Mouse (Mus musculus): ENCODE measurements around the gene Rhd. TPM values are rescaled to one million over a fixed set of nuclear protein-coding genes. Genes with fewer than 3 reads are reported as not detected.
A peak's percentile ranks its signal among the peaks of the same experiment; 100 is the strongest.
"Not testable (repeated sequence)": the region's sequence is repeated elsewhere in the genome, so short reads cannot be mapped to it uniquely, and the experiment has no call there.

Rhd gene
- polyA plus RNA-seq, 1 experiment from 2014 or later = 0.08 TPM

DNA sequence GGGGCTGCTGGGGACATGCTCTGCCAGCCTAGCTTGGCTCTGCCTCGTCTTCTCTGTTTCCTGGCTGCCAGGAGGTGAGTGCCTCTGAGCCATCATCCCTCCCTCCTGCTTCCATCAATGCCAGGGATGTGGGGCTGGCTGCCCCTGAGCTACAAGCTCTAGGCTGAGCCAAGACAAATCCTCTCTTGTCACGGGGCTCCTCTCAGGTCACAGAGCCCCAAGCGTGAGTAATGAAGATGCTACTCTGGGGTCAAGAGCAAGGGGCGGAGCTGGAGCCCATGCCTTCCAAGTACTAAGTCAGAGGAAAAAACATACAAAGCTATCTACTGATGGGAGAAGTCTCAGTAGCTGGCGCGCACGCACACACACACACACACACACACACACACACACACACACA is 38.7 kb downstream of the Rhd start:
- TF ChIP-seq CTCF (IDR thresholded peaks at IDR 0.05) = no peak
- no peaks in the 10 kb centered on the region for H3K27me3 ChIP-seq
- in situ Hi-C loops (cut with MboI; ENCODE audit: low pct_unique_long_range_greater_than_20kb) = no loop called here
- POLR2A ChIA-PET = no interaction called here
- DNase-seq (ENCODE audit: low read depth, low spot score) (no peak), ATAC-seq (no peak)
- CTCF ChIA-PET = interaction anchor here (0.9 to 3.5 kb wide), 2 partner anchors 11 to 106 kb away, joined by 3 to 14 read pairs; no protein-coding TSS in a partner anchor

DNA sequence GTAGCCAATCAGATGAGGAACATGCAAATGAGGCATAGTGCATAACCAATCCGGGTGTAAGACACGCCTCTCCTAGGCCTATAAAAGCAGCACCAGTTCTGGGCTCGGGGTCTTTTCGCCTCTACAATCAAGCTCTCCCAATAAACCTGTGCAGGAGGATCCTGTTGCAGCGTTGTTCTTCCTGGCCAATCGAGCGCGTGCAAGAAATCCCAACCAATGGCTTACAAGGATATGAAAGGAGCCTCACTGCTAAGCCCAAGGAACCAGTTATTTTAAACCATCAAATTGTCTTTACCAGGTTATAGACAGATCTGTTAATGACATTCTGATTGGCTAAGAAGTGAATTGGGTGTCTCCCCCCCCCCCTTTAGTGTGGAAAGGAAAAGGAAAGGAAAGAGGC is 47.1 kb downstream of the Rhd start:
- in situ Hi-C loops (cut with MboI; ENCODE audit: low pct_unique_long_range_greater_than_20kb); ATAC-seq; DNase-seq (ENCODE audit: low read depth, low spot score); H3K27me3 ChIP-seq: not testable (repeated sequence)
- ChIA-PET POLR2A (interaction anchor here (0.6 kb wide), 2 partner anchors 13 to 116 kb away, joined by 3 to 4 read pairs; no protein-coding TSS in a partner anchor), CTCF (interaction anchor here (0.6 kb wide), 2 partner anchors 12 to 20 kb away, joined by 3 read pairs; no protein-coding TSS in a partner anchor)

- peak; percentile 82 for TF ChIP-seq CTCF (IDR thresholded peaks at IDR 0.05)
- in situ Hi-C loops (cut with MboI; ENCODE audit: low pct_unique_long_range_greater_than_20kb) = no loop called here
- POLR2A ChIA-PET = interaction anchor here (1.0 kb wide), 1 partner anchor 21 kb away, joined by 4 read pairs; no protein-coding TSS in a partner anchor
- H3K27me3 ChIP-seq = no peaks in the 10 kb centered on the region
- DNase-seq (ENCODE audit: low read depth, low spot score) (no peak), ATAC-seq (no peak)
- CTCF ChIA-PET = interaction anchor here (0.9 to 1.8 kb wide), 4 partner anchors 8 to 39 kb away, joined by 3 to 5 read pairs (median 4); partner anchors contain the start of gene Rsrp1
These were observed 49.1 kb downstream of the Rhd start for GRCm38 (mm10) chr4:134913413-134913812.

GRCm38 (mm10) chr4:134914122-134914863 is 50.0 kb downstream of the Rhd start:
- no peak for ATAC-seq
- in situ Hi-C loops (cut with MboI; ENCODE audit: low pct_unique_long_range_greater_than_20kb) = no loop called here
- POLR2A ChIA-PET = interaction anchor here (0.9 to 1.0 kb wide), 2 partner anchors 9 to 11 kb away, joined by 3 read pairs; partner anchors contain the start of gene Rsrp1

DNA sequence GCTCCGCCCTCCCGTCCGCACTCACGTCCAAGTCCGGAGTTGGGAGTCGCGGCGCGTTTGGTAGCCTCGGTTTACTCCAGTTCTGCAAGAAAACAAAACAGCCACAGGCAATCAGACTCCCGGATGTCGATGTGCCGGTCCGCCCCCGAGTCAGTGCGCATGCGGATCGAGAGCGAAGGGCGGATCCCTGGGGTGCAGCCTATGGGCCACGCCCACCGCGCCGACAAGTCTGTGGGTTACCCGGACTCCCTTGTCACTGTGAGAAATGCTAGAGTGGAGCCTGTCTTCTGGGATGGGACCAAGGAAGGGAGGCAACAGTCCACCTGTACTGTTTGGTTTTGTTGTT is 50.5 kb downstream of the Rhd start, which contains the start of gene Tmem50a:
Tmem50a (minus strand) TSS at position 161 of the 346 bp plus-strand sequence.
- in situ Hi-C loops (cut with MboI; ENCODE audit: low pct_unique_long_range_greater_than_20kb) = no loop called here
- CTCF ChIA-PET = no interaction called here
- POLR2A ChIA-PET = interaction anchor here (0.9 to 1.0 kb wide), 2 partner anchors 9 to 11 kb away, joined by 3 read pairs; partner anchors contain the start of gene Rsrp1
- DNase-seq (ENCODE audit: low read depth, low spot score) (no peak), ATAC-seq (peak; percentile 69)
- TF ChIP-seq CTCF (IDR thresholded peaks at IDR 0.05) = no peak
- no peaks in the 10 kb centered on the region for H3K27me3 ChIP-seq

More at GRCm38 (mm10) chr4:134914122-134914863, 50.0 kb downstream of the Rhd start:
- no peaks in the 10 kb centered on the region for H3K27me3 ChIP-seq
- no peak for DNase-seq (ENCODE audit: low read depth, low spot score)
- CTCF ChIA-PET = interaction anchor here (0.9 to 1.8 kb wide), 4 partner anchors 9 to 40 kb away, joined by 3 to 5 read pairs (median 4); partner anchors contain the start of gene Rsrp1
- TF ChIP-seq CTCF (IDR thresholded peaks at IDR 0.05) = no peak

DNA sequence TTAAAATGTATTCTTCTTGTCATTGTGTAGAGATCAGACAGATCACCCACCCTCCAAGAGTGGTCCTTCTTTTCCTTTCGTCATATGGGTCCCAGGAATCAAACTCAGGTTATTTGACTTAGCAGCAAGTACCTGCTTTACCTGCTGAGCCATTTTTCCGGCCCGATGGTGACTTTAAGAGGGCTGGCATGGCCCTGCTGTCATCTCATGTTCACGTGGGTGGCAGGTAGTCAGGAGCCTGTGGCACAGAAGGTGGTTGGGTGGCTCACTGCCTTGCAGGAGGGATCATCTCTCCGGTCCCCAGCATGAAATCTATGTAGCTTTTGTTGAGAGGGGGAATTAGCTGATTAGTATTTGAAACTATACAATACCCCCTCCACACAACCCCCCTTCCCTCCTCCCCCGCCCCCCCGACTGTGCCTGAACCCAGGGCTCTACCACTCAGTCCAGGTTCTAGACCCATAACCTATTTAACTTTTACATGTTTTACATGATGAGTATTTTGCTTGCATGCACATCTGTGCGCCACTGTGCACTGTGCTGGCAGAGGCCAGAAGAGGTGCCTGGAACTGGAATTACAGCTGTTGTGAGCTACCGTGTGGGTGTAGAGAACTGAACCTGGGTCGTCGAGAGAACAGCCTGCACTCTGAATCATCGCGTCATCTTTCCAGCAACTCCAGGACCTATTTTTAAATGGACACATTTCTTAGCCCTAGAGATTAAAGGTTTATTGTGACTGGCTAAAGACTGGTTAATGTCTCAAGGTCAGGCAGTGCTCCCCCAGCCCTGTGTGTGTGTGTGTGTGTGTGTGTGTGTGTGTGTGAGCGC is 51.1 kb downstream of the Rhd start:
- in situ Hi-C loops (cut with MboI; ENCODE audit: low pct_unique_long_range_greater_than_20kb) = no loop called here
- ATAC-seq (no peak), DNase-seq (ENCODE audit: low read depth, low spot score) (no peak)
- TF ChIP-seq CTCF (IDR thresholded peaks at IDR 0.05) = no peak
- ChIA-PET CTCF (no interaction called here), POLR2A (no interaction called here)
- no peaks in the 10 kb centered on the region for H3K27me3 ChIP-seq

DNA sequence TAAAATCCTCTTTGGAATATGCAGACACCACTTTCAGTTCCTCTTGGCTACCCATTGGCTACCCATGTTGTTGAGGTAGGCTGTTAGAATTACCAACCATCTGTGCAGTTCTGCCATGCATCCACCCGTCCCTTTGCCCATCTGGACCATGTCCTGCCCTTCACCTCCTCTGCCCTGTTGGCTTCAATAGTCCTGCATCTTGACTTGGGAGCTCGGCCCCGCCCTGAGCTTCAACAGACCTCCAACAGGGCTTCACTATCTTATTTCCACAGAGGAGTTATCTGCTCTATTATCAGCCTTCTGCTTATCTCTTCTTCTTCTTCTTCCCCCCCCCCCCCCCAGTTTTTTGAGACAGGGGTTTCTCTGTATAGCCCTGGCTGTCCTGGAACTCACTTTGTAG is 52.9 kb downstream of the Rhd start:
- no peak for ATAC-seq
- DNase-seq (ENCODE audit: low read depth, low spot score) = no peak
- H3K27me3 ChIP-seq = no peaks in the 10 kb centered on the region
- POLR2A ChIA-PET = no interaction called here
- in situ Hi-C loops (cut with MboI; ENCODE audit: low pct_unique_long_range_greater_than_20kb) = no loop called here
- no peak for TF ChIP-seq CTCF (IDR thresholded peaks at IDR 0.05)
- CTCF ChIA-PET = interaction anchor here (1.1 kb wide), 1 partner anchor 123 kb away, joined by 3 read pairs; no protein-coding TSS in a partner anchor

DNA sequence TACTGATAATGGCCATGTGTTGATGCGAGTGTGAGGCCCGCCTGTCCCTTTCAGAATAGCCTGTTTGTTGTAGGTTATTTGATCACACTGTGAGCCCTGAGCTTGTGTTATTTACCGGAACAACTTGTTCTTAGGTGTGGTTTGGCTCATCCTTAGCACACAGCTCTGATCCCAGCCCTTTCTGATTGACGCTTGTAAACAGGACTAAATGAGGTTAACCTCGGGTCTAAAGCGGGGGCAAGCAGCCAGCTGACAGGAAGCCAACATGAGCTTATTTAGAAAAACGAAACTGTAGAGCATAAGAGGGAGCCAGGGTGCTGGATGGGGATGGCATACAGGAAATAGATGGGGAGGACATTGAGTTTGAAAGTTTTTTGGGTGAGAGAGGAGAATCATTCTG is 54.0 kb downstream of the Rhd start:
- ATAC-seq = no peak
- in situ Hi-C loops (cut with MboI; ENCODE audit: low pct_unique_long_range_greater_than_20kb) = no loop called here
- DNase-seq (ENCODE audit: low read depth, low spot score) = no peak
- ChIA-PET POLR2A (no interaction called here), CTCF (interaction anchor here (1.1 kb wide), 1 partner anchor 125 kb away, joined by 3 read pairs; no protein-coding TSS in a partner anchor)
- H3K27me3 ChIP-seq = no peaks in the 10 kb centered on the region
- TF ChIP-seq CTCF (IDR thresholded peaks at IDR 0.05) = no peak

DNA sequence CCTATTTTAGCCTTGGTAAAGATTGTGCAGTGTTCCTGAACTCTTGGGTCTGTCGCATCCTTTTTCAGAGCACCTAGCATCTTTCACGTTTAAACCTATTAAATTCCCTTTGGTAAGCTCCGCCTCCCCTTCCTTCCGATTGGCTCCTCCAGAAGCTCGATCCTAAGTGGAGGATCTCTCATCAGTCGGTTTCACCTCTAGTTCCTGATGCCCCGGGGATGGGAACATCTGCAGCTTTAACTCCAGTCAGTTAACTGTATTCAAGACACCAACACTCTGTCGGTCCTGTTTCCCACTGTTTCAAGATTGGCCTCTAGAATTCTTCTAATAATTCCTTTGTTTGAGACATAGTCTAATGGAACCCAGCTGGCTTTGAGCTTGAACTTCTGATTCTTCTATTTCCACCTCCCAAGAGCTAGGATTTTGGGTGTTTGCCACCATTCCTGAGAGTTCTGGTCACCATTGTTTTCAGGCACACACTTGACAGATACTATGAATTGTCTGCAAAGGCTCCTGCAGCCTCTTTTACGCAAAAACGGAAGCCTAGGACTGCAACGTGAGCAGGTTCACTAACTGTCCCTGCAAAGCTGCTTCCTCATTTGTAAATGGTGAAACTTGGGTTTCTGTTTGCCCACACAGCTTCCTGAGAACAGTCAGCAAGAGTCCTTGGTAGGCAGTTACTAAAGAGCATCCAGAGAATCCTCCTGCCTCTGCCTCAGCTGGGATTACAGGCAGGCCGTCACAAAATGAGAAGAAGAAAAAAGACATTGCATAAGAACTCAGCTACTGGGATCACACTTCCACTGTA is 55.6 kb downstream of the Rhd start:
- ChIA-PET POLR2A (interaction anchor here (0.6 kb wide), 1 partner anchor 141 kb away, joined by 4 read pairs; no protein-coding TSS in a partner anchor), CTCF (no interaction called here)
- in situ Hi-C loops (cut with MboI; ENCODE audit: low pct_unique_long_range_greater_than_20kb) = no loop called here
- TF ChIP-seq CTCF (IDR thresholded peaks at IDR 0.05) = no peak
- DNase-seq (ENCODE audit: low read depth, low spot score) (no peak), ATAC-seq (no peak)
- no peaks in the 10 kb centered on the region for H3K27me3 ChIP-seq

GRCm38 (mm10) chr4:134920631-134921030 is 56.3 kb downstream of the Rhd start:
- ChIA-PET CTCF (no interaction called here), POLR2A (no interaction called here)
- no peaks in the 10 kb centered on the region for H3K27me3 ChIP-seq
- ATAC-seq (no peak), DNase-seq (ENCODE audit: low read depth, low spot score) (no peak)
- no peak for TF ChIP-seq CTCF (IDR thresholded peaks at IDR 0.05)
- in situ Hi-C loops (cut with MboI; ENCODE audit: low pct_unique_long_range_greater_than_20kb) = no loop called here
